Mouse (Mus musculus) stomach, embryonic 14.5 days (tissue): Measurements from ENCODE around the gene Ccl5. TPM values are rescaled to one million over a fixed set of nuclear protein-coding genes. Genes with fewer than 3 reads are reported as not detected.

Experiments used
- ATAC-seq: fragments of 200-750 bp; cut with Nextera tagmentation; 2 replicates; pipeline ENCODE4 v1.8.0; 2017; ENCODE audit warnings: low read depth, moderate TSS enrichment; ENCODE audit not compliant: insufficient number of reproducible peaks, insufficient read depth, low FRiP score
- H3K27ac ChIP-seq: fragments of 300-500 bp; sonication (generic); 2 replicates; pipeline ENCODE4 v1.5.1; 2014; ENCODE audit warnings: mild to moderate bottlenecking, low read length, moderate library complexity, mixed read lengths
- H3K27me3 ChIP-seq: fragments of 300-500 bp; sonication (generic); 2 replicates; pipeline ENCODE4 v1.6.1; 2014; ENCODE audit warnings: low read length, control low read depth, mixed read lengths; ENCODE audit not compliant: control insufficient read depth, insufficient read depth
- H3K36me3 ChIP-seq: fragments of 300-500 bp; sonication (generic); 2 replicates; pipeline ENCODE4 v1.6.1; 2014; ENCODE audit warnings: mild to moderate bottlenecking, control low read depth, low read length, moderate library complexity, mixed read lengths; ENCODE audit not compliant: control insufficient read depth, insufficient read depth
- H3K4me1 ChIP-seq: fragments of 300-500 bp; sonication (generic); 2 replicates; pipeline ENCODE4 v1.6.1; 2014; ENCODE audit warnings: low read length, control low read depth, mixed read lengths; ENCODE audit not compliant: control insufficient read depth, insufficient read depth
- H3K4me2 ChIP-seq: fragments of 300-500 bp; sonication (generic); replicated peaks from 2 replicates; pipeline ENCODE4 v1.6.1; 2014; ENCODE audit warnings: low read depth, low read length, control low read depth
- H3K4me3 ChIP-seq: fragments of 300-500 bp; sonication (generic); 2 replicates; pipeline ENCODE4 v1.5.1; 2014; ENCODE audit warnings: low read depth, low read length, control low read depth
- H3K9ac ChIP-seq: fragments of 300-500 bp; sonication (generic); replicated peaks from 2 replicates; pipeline ENCODE4 v1.6.1; 2014; ENCODE audit warnings: low read depth, mild to moderate bottlenecking, control low read depth, low read length, moderate library complexity, mixed read lengths
- H3K9me3 ChIP-seq: fragments of 300-500 bp; sonication (generic); 2 replicates; pipeline ENCODE4 v1.6.1; 2016; ENCODE audit warnings: low read depth, low read length, control low read depth; ENCODE audit not compliant: control insufficient read depth
- WGBS: fragments of 180-500 bp; shearing (Covaris S2); extraction: QIAGEN DNeasy Blood & Tissue Kit; methylation state at CpG from one replicate; pipeline ENCODE4 v1.1.7; 2014; 5-methylcytosine and 5-hydroxymethylcytosine counted together
- polyA plus RNA-seq: library from polyadenylated mRNA; unstranded; fragments of >200 nt; fragmentation: Nextera tagmentation; extraction: Ambion mirVana; gene quantifications from 2 replicates; pipeline ENCODE4 v1.2.1, GENCODE M21; 2014

The Ccl5 gene
- polyA plus RNA-seq = 0.69 and 1.0 TPM in 2 replicates

GRCm38 (mm10) chr11:83530360-83530759, at the start of gene Ccl5:
Gene Ccl5 (minus strand): TSS chr11:83530518.
- H3K9ac ChIP-seq = no peak within 1 kb of the TSS
- peaks cover 10% of the 10 kb centered on the region; the same call in 1 of the 2 replicates for H3K4me1 ChIP-seq
- no peak within 1 kb of the TSS for H3K4me2 ChIP-seq
- WGBS = 83% methylated on average over 5 of the region's 5 CpGs
- H3K9me3 ChIP-seq = no peaks in the 10 kb centered on the region
- ATAC-seq = no peak
- H3K27ac ChIP-seq = no peak within 1 kb of the TSS
- no peak within 1 kb of the TSS for H3K4me3 ChIP-seq
- H3K27me3 ChIP-seq = no peaks in the 10 kb centered on the region
- no peaks in the 10 kb centered on the region for H3K36me3 ChIP-seq

DNA sequence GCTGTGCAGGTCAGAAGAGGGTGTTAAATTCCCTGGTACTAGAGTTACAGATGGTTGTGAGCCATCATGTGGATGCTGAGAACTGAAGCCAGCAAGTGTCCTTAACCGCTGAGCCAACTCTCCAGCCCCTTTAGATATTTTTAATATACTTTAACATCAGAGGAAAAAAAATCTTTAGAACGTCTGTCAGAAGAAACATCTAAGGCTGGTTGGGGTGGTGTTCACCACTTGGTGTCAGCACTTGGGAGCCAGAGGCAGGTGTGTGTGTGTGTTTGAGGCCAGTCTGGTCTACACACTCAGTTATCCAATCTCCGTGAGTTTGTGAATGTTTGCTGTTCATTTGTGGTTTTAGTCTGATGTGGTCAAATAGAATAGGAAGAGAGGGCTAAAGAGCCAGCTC, 48.7 kb upstream of the Ccl5 start:
- Histone ChIP-seq H3K4me1 (no peaks in the 10 kb centered on the region), H3K4me3 (no peak overlapping the region), H3K27me3 (no peaks in the 10 kb centered on the region), H3K27ac (no peak overlapping the region), H3K9ac (no peak overlapping the region), H3K9me3 (no peaks in the 10 kb centered on the region), H3K4me2 (no peak overlapping the region), H3K36me3 (no peaks in the 10 kb centered on the region)
- no peak for ATAC-seq
- 73% methylated on average over 3 of the region's 3 CpGs for WGBS

DNA sequence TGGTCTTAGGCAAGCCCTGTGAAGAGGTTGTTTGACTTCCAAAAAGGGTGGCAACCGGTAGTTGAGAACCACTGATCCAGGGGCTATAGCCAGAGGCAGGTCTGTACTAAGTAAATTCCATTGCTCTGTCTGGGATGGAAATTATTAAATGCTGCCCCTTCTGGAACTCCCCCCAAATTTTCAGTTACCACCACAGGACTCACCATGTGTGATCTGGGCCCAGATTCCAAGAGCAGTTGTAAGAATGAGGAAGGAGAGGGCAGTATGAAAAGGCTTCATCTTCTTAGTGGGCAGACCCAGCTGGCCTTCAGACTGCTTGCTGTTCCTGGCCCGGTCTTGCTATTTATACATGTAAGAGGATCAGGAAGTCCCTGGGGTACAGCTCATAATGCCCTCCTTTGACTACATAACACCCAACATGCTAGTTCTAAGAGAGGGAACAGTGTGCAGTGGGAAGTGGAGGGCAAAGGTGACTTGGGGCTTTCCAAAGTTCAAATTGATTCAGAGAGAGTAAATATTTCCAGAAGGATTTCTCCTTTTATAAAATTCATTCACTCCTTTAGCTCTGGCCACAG, 48.0 kb upstream of the Ccl5 start, which contains the start of gene Ccl9:
TSS of gene Ccl9 (minus strand) at position 451 of the 575 bp plus-strand sequence.
- 59% methylated on average over 2 of the region's 2 CpGs for WGBS
- Histone ChIP-seq H3K9ac (no peak within 1 kb of the TSS), H3K4me1 (no peaks in the 10 kb centered on the region), H3K4me2 (no peak within 1 kb of the TSS), H3K9me3 (no peaks in the 10 kb centered on the region), H3K27me3 (no peaks in the 10 kb centered on the region), H3K4me3 (no peak within 1 kb of the TSS), H3K27ac (no peak within 1 kb of the TSS), H3K36me3 (no peaks in the 10 kb centered on the region)
- no peak for ATAC-seq

DNA sequence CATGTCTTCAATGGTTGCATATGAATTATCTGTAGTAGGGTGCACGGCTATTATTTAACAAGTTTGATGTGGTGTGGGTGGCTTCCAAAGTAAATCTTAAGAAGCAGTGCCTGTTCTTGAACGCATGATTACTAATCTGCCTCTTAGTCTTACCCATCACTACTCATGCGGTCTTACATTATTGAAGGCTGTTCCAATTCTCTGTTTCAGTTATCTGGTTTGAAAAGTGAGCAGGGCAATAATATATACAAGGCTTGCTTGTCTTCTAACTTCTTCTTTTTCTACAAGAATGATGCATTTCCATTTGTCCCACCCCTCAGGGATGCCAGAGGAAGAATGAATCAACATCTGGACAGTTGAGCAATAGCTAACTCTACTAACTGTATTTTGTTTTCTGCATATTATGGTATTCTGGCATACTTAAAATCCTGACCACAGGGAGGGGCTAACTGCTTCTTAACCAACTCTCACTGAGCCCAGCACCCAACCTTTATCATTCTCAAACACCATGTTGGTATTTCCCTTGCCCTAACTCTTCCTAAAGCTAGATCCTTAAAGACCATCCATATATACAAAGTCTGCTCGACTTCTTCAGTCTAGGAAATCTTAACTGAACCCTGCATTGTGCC, 46.7 kb upstream of the Ccl5 start:
- H3K4me1 ChIP-seq = no peaks in the 10 kb centered on the region
- H3K9ac ChIP-seq = no peak overlapping the region
- no peaks in the 10 kb centered on the region for H3K36me3 ChIP-seq
- no peaks in the 10 kb centered on the region for H3K9me3 ChIP-seq
- WGBS = 86% methylated on average over 4 of the region's 4 CpGs
- H3K27ac ChIP-seq = no peak overlapping the region
- H3K27me3 ChIP-seq = no peaks in the 10 kb centered on the region
- H3K4me3 ChIP-seq = no peak overlapping the region
- ATAC-seq = no peak
- no peak overlapping the region for H3K4me2 ChIP-seq

- Histone ChIP-seq H3K9ac (no peak overlapping the region), H3K4me3 (no peak overlapping the region), H3K36me3 (no peaks in the 10 kb centered on the region), H3K27ac (no peak overlapping the region), H3K4me2 (no peak overlapping the region), H3K27me3 (no peaks in the 10 kb centered on the region), H3K4me1 (no peaks in the 10 kb centered on the region), H3K9me3 (no peaks in the 10 kb centered on the region)
- whole genome bisulfite sequencing = 43% methylated on average over 9 of the region's 9 CpGs
- no peak for ATAC-seq
Measured at GRCm38 (mm10) chr11:83572834-83573233, 42.5 kb upstream of the Ccl5 start.

DNA sequence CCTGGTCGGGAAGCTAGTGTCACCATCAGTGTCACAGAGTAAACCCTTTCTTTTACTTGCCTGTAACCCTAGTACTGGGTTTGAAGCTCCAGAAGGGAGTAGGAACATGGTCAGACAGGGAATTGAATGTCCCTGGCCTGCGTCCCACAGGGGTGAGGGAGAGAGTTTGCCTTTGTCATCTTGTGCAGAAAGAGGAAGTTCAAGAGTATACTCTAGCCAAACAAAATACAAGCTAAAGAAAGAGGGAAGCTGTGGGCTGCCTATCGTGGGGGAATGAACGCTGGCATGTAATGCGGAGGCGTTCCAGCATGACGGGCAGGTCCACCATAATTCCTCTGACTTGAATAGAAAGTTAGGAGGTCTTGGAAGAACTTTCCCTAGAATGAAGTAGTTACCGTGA, 41.9 kb upstream of the Ccl5 start:
- Histone ChIP-seq H3K27me3 (no peaks in the 10 kb centered on the region), H3K4me3 (no peak overlapping the region), H3K36me3 (no peaks in the 10 kb centered on the region), H3K9me3 (no peaks in the 10 kb centered on the region), H3K27ac (no peak overlapping the region), H3K9ac (no peak overlapping the region), H3K4me2 (no peak overlapping the region), H3K4me1 (no peaks in the 10 kb centered on the region)
- ATAC-seq = no peak
- WGBS = 91% methylated on average over 8 of the region's 8 CpGs

DNA sequence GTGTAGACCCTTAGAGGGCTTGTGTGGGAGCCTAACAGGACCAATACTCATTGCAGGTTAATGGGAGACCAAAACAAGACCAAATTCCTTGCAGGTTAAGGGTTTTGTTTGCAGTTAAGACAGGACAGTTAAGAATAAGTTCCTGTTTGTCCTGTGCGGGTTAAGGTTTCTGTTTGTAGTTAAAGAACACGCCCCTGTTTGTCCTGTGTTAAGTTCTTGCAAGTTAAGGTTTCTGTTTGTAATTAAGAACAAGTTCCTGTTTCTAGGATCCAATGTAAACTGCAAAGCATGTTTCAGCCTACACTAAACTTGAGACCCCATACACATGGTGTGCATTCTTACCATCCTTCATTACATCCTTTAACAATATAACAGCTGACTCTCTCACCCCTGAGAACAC, 39.9 kb upstream of the Ccl5 start:
- H3K27ac ChIP-seq = no peak overlapping the region
- no peak for ATAC-seq
- H3K9ac ChIP-seq = no peak overlapping the region
- no peaks in the 10 kb centered on the region for H3K27me3 ChIP-seq
- 58% methylated on average over 2 of the region's 2 CpGs for WGBS
- no peak overlapping the region for H3K4me2 ChIP-seq
- H3K4me1 ChIP-seq = no peaks in the 10 kb centered on the region
- H3K9me3 ChIP-seq = no peaks in the 10 kb centered on the region
- no peak overlapping the region for H3K4me3 ChIP-seq
- H3K36me3 ChIP-seq = no peaks in the 10 kb centered on the region

DNA sequence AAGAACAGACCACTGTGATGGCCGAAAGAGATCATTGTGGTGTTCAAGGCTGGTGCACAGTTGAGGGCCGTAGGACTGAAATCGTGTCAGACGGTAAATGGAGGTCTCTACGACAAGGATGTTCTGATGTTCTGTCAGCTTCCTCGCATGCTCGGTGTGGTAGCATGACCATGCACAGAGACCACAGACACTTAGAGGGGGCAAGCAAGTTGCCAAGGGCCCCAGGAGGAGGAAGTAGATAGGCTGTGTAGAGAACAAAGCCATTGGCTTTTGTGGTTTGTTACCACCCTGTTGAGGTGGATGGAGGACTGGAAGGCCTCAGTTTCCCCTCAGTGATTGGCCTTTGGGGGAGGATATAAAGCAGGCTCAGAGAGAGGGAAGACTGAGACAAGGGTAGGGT, 38.9 kb upstream of the Ccl5 start:
- Histone ChIP-seq H3K9ac (no peak overlapping the region), H3K4me2 (no peak overlapping the region), H3K27me3 (no peaks in the 10 kb centered on the region), H3K4me3 (no peak overlapping the region), H3K27ac (no peak overlapping the region), H3K4me1 (no peaks in the 10 kb centered on the region), H3K36me3 (no peaks in the 10 kb centered on the region), H3K9me3 (no peaks in the 10 kb centered on the region)
- ATAC-seq = no peak
- 96% methylated on average over 7 of the region's 7 CpGs for WGBS

DNA sequence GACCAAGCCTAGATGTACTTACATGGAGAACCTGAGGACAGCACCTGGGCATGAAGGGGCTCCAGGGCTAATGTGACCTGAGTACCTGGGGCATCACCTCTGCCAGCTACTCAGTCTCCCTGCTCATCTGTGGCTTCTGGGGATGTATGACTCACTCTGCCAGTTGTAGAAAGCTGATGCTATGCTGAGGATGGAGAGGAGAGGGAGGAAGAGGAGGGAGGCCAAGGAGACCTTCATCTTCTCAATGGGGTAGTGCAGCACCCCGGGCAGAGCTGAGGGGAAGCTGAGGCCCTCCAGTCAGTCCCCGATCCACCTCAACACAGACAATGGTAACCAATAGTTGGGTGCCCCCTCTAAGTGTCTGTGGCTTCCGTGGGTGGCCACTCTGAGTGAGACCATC, 38.5 kb upstream of the Ccl5 start:
- ATAC-seq = no peak
- 83% methylated on average over 3 of the region's 3 CpGs for WGBS
- Histone ChIP-seq H3K27me3 (no peaks in the 10 kb centered on the region), H3K36me3 (no peaks in the 10 kb centered on the region), H3K4me3 (no peak overlapping the region), H3K27ac (no peak overlapping the region), H3K9me3 (no peaks in the 10 kb centered on the region), H3K4me2 (no peak overlapping the region), H3K4me1 (no peaks in the 10 kb centered on the region), H3K9ac (no peak overlapping the region)
